Mouse (Mus musculus) bone marrow, adult 2 months (tissue): Measurements from ENCODE around the gene Aamp.

Experiments
- CTCF ChIP-seq: fragments of 200-500 bp; IDR thresholded peaks from 2 replicates; pipeline ENCODE4 v1.5.1; 2011; ENCODE audit warnings: low read length, control low read depth; ENCODE audit not compliant: control insufficient read depth, insufficient read depth
- POLR2A ChIP-seq: fragments of 200-500 bp; IDR thresholded peaks from 2 replicates; pipeline ENCODE4 v1.6.1; 2011; ENCODE audit warnings: low read depth, mild to moderate bottlenecking, control low read depth, low read length, borderline replicate concordance; ENCODE audit not compliant: control insufficient read depth

DNA sequence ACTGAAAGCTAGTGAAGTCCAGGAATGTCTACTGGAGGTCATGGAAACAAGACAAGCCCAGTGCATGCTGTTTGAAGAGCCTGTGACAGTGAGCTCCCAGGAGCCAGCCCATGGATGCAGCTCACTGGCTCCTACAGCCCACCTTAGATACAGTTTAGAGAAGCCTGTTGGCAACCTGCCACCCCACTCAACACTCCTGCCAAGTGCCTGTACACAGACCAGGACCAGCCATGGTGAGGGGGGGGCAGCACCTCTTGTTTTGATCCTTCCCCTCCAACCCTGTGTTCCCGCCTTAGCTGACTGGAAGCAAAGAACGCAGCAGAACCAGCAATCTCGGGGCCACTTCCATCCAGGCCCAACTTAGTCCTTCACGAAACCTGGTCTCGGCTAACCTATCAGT, 5.6 kb upstream of the Aamp start:
- TF ChIP-seq CTCF = no peak
- no peak for TF ChIP-seq POLR2A
